Mouse (Mus musculus): ENCODE results near the gene Klc2. TPM values are rescaled to one million over a fixed set of nuclear protein-coding genes. Genes with fewer than 3 reads are reported as not detected.

Klc2 gene
- 72.6 and 86.2 TPM in 2 replicates for polyA plus RNA-seq (2015; fragmentation: Nextera tagmentation; extraction: Ambion mirVana)

DNA sequence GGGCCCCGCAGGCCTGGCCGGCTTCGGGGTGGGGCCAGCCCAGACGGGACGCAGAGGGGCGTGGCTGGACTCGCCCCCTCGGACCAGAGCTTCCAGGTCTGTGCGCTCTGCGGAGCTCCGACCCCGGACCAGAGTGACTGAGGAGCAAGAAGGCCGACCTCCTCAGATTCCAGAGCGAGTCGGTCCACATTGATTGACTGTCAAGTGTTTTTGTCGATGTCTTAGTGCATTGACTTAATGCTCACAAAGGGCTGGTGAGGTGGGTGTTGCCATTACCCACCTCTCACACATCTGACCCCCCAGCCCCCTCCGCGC lies at the start of gene Klc2:
Gene Klc2, minus strand, starts transcription at position 177 of the 315 bp plus-strand sequence.

GRCm38 (mm10) chr19:5106731-5107191 lies 11.6 kb downstream of the Klc2 start, which contains the start of gene Rab1b:
Rab1b (minus strand) TSS chr19:5107072.

GRCm38 (mm10) chr19:5098363-5099143 lies 19.8 kb downstream of the Klc2 start, which contains the start of gene Cnih2:
Cnih2 (minus strand) TSS chr19:5098521.

GRCm38 (mm10) chr19:5087884-5088728 lies 30.3 kb downstream of the Klc2 start, which contains the start of gene Yif1a:
Yif1a (plus strand) TSS chr19:5088538.

GRCm38 (mm10) chr19:5085145-5085863 lies 33.1 kb downstream of the Klc2 start, which contains the start of gene Tmem151a:
Tmem151a (minus strand) TSS chr19:5085531.

GRCm38 (mm10) chr19:5067867-5068569 lies 50.3 kb downstream of the Klc2 start, which contains the start of gene Cd248:
Cd248 (plus strand) TSS chr19:5068078.

Other genes with a start within 250 kb of the Klc2 start
- gene Actn3, start 240.7 kb downstream of the Klc2 start, polyA plus RNA-seq (2015; fragmentation: Nextera tagmentation; extraction: Ambion mirVana) = 3.9 and 5.1 TPM in 2 replicates
- 18.3 and 20.1 TPM in 2 replicates for gene Zdhhc24, start 239.9 kb downstream of the Klc2 start, polyA plus RNA-seq (2015; fragmentation: Nextera tagmentation; extraction: Ambion mirVana)
- 8.7 and 8.8 TPM in 2 replicates for gene Bbs1, start 211.9 kb downstream of the Klc2 start, polyA plus RNA-seq (2015; fragmentation: Nextera tagmentation; extraction: Ambion mirVana)
- 66.6 and 67.5 TPM in 2 replicates for gene Dpp3, start 190.3 kb downstream of the Klc2 start, polyA plus RNA-seq (2015; fragmentation: Nextera tagmentation; extraction: Ambion mirVana)
- 10.4 and 12.1 TPM in 2 replicates for gene Peli3, start 175.4 kb downstream of the Klc2 start, polyA plus RNA-seq (2015; fragmentation: Nextera tagmentation; extraction: Ambion mirVana)
- 116 and 126 TPM in 2 replicates for gene Mrpl11, start 156.4 kb downstream of the Klc2 start, polyA plus RNA-seq (2015; fragmentation: Nextera tagmentation; extraction: Ambion mirVana)
- 0.28 and 0.39 TPM in 2 replicates for gene Npas4, start 128.2 kb downstream of the Klc2 start, polyA plus RNA-seq (2015; fragmentation: Nextera tagmentation; extraction: Ambion mirVana)
- 17.8 and 18.5 TPM in 2 replicates for gene Slc29a2, start 94.7 kb downstream of the Klc2 start, polyA plus RNA-seq (2015; fragmentation: Nextera tagmentation; extraction: Ambion mirVana)
- gene B4gat1, start 79.7 kb downstream of the Klc2 start, polyA plus RNA-seq (2015; fragmentation: Nextera tagmentation; extraction: Ambion mirVana) = 166 and 173 TPM in 2 replicates
- 1.7 and 2.2 TPM in 2 replicates for gene AC124502.3, start 79.7 kb downstream of the Klc2 start, polyA plus RNA-seq (2015; fragmentation: Nextera tagmentation; extraction: Ambion mirVana)
- 14.2 and 14.9 TPM in 2 replicates for gene Brms1, start 77.2 kb downstream of the Klc2 start, polyA plus RNA-seq (2015; fragmentation: Nextera tagmentation; extraction: Ambion mirVana)
- 0.55 and 0.71 TPM in 2 replicates for gene Rin1, start 68.1 kb downstream of the Klc2 start, polyA plus RNA-seq (2015; fragmentation: Nextera tagmentation; extraction: Ambion mirVana)
- gene Cd248, start 50.5 kb downstream of the Klc2 start, polyA plus RNA-seq (2015; fragmentation: Nextera tagmentation; extraction: Ambion mirVana) = 17.4 and 19.4 TPM in 2 replicates
- 63.2 and 66.9 TPM in 2 replicates for gene Tmem151a, start 33.0 kb downstream of the Klc2 start, polyA plus RNA-seq (2015; fragmentation: Nextera tagmentation; extraction: Ambion mirVana)
- gene Yif1a, start 30.0 kb downstream of the Klc2 start, polyA plus RNA-seq (2015; fragmentation: Nextera tagmentation; extraction: Ambion mirVana) = 72.6 and 73.4 TPM in 2 replicates
- gene Cnih2, start 20.0 kb downstream of the Klc2 start, polyA plus RNA-seq (2015; fragmentation: Nextera tagmentation; extraction: Ambion mirVana) = 448 and 454 TPM in 2 replicates
- gene Rab1b, start 11.5 kb downstream of the Klc2 start, polyA plus RNA-seq (2015; fragmentation: Nextera tagmentation; extraction: Ambion mirVana) = 203 and 219 TPM in 2 replicates
- 39.0 and 46.4 TPM in 2 replicates for gene Pacs1, start 154.6 kb upstream of the Klc2 start, polyA plus RNA-seq (2015; fragmentation: Nextera tagmentation; extraction: Ambion mirVana)
- gene Sf3b2, start 176.9 kb upstream of the Klc2 start, polyA plus RNA-seq (2015; fragmentation: Nextera tagmentation; extraction: Ambion mirVana) = 285 and 310 TPM in 2 replicates
- 27.2 and 33.5 TPM in 2 replicates for gene Gal3st3, start 179.8 kb upstream of the Klc2 start, polyA plus RNA-seq (2015; fragmentation: Nextera tagmentation; extraction: Ambion mirVana)
- not detected in 2 replicates for gene Catsper1, start 217.2 kb upstream of the Klc2 start, polyA plus RNA-seq (2015; fragmentation: Nextera tagmentation; extraction: Ambion mirVana)
- gene Cst6, start 231.0 kb upstream of the Klc2 start, polyA plus RNA-seq (2015; fragmentation: Nextera tagmentation; extraction: Ambion mirVana) = 13.4 and 14.4 TPM in 2 replicates
- gene Eif1ad, start 248.2 kb upstream of the Klc2 start, polyA plus RNA-seq (2015; fragmentation: Nextera tagmentation; extraction: Ambion mirVana) = 38.0 and 39.8 TPM in 2 replicates
- 289 and 303 TPM in 2 replicates for gene Banf1, start 248.6 kb upstream of the Klc2 start, polyA plus RNA-seq (2015; fragmentation: Nextera tagmentation; extraction: Ambion mirVana)